20 mouse cellular contexts compared by ENCODE assay signal in the genomic region with DNA sequence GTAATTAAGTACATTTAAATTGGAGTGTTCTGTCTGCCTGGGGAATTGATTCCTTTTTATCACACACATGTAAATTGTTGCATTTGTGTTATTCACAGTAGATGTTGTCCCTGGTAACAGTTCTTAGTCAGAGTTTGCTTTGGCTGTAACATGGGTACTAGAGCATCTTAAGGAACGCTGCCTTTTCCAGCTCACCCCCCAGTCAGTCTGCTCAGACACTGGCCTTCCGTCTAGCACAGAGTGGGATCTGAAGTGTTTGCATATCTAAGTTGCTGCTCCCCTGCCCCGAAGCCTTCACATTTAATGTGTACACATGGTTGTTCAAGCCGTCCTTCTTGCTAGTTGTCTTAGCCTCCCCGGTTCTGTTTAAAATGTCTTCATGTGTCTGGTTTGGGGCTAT.
DNase-seq lines count a peak whose midpoint lies in the region; ATAC-seq and TF ChIP-seq lines count a peak whose summit lies in the region.
"Had no signal": no experiment of that assay in that cellular context is flagged by ENCODE, and none has a peak within 500 bp of the region (broad histone marks: within the 10 kb centered on the region; RNA-seq: fewer than 3 reads in every experiment).

No protein-coding gene starts in this region.

- no peaks in the 10 kb centered on the region for H3K4me1 ChIP-seq in lung, embryonic 16.5 days (replicated peaks; ENCODE audit: control insufficient read depth, insufficient read depth, low read length)
- no peaks in the 10 kb centered on the region for H3K4me1 ChIP-seq in lung, postnatal 0 days (ENCODE audit: insufficient read depth, low read depth, low read length)

- H3K36me3 ChIP-seq in lung, embryonic 16.5 days (ENCODE audit: control insufficient read depth, insufficient read depth, low read length), result no peaks in the 10 kb centered on the region
- no peaks in the 10 kb centered on the region for H3K36me3 ChIP-seq in lung, postnatal 0 days (ENCODE audit: insufficient read depth, low read length)
- H3K36me3 ChIP-seq: G1E had no signal

- no peak for TF ChIP-seq CTCF in lung, postnatal 0 days (IDR thresholded peaks at IDR 0.05)

- 38% methylated on average over 5 of the region's 5 CpGs for WGBS in lung, embryonic 16.5 days
- 43% methylated on average over 5 of the region's 5 CpGs for WGBS in lung, postnatal 0 days

- no peak for DNase-seq in lung, postnatal 14 days
- DNase-seq in lung, postnatal 0 days (ENCODE audit: low spot score), result peak; percentile 50
- no peak for DNase-seq in lung, postnatal 4 days
- DNase-seq in lung, postnatal 25 days (ENCODE audit: low spot score), result peak; percentile 6
- no peak for DNase-seq in lung, postnatal 10 days
- DNase-seq: adrenal gland, adult 2 months; adrenal gland, adult 8-10 months; adrenal gland, postnatal 10 days; adrenal gland, postnatal 14 days; adrenal gland, postnatal 25 days; adrenal gland, postnatal 36 days; B cell, adult 2 months; cerebellum, adult 11 months; cerebellum, adult 11-12 months; cerebellum, adult 18-20 months had no signal

- H3K9me3 ChIP-seq in lung, embryonic 16.5 days (ENCODE audit: control insufficient read depth, low read length), result no peaks in the 10 kb centered on the region
- H3K9me3 ChIP-seq in lung, postnatal 0 days (ENCODE audit: low read length), result no peaks in the 10 kb centered on the region
- H3K9me3 ChIP-seq: G1E had no signal

- no peak overlapping the region for H3K9ac ChIP-seq in lung, embryonic 16.5 days (ENCODE audit: low read length)
- no peak overlapping the region for H3K9ac ChIP-seq in lung, postnatal 0 days (replicated peaks; ENCODE audit: low read depth)

- H3K27ac ChIP-seq in lung, embryonic 16.5 days (ENCODE audit: low read length), result no peak overlapping the region
- no peak overlapping the region for H3K27ac ChIP-seq in lung, postnatal 0 days (ENCODE audit: low read length)

- H3K4me2 ChIP-seq in lung, embryonic 16.5 days (ENCODE audit: low read depth, low read length), result no peak overlapping the region
- H3K4me2 ChIP-seq in lung, postnatal 0 days (replicated peaks; ENCODE audit: low read depth, low read length), result no peak overlapping the region

- ATAC-seq in lung, embryonic 16.5 days (ENCODE audit: low read depth), result 0 out of 2 replicates have a peak, but pooled peaks have one; percentile 31
- ATAC-seq in lung, postnatal 0 days, result peak; percentile 72
- ATAC-seq: activated CD4-positive, CD25-positive, alpha-beta regulatory T cell, adult 4 months; CD4-positive, CD25-positive, alpha-beta regulatory T cell, adult 4 months; Patski had no signal

- no peak overlapping the region for H3K4me3 ChIP-seq in lung, embryonic 16.5 days (ENCODE audit: low read length)
- no peak overlapping the region for H3K4me3 ChIP-seq in lung, postnatal 0 days (ENCODE audit: low read depth, low read length)

- H3K27me3 ChIP-seq in lung, embryonic 16.5 days (ENCODE audit: control insufficient read depth, insufficient read depth, low read depth, low read length), result no peaks in the 10 kb centered on the region
- no peaks in the 10 kb centered on the region for H3K27me3 ChIP-seq in lung, postnatal 0 days (replicated peaks; ENCODE audit: insufficient read depth, low read length)
- H3K27me3 ChIP-seq: Patski had no signal

- no peak for TF ChIP-seq EP300 in lung, postnatal 0 days (IDR thresholded peaks at IDR 0.05)

Comparison
In these comparisons a context has a peak if more than half of its experiments do, and no peak if none do; other contexts are left out.
1. DNase-seq: peak in lung, postnatal 0 days (single experiment) and lung, postnatal 25 days (single experiment); none in lung, postnatal 14 days (single experiment), lung, postnatal 4 days (0 of 2) and lung, postnatal 10 days (single experiment).